Comparison of ENCODE assay signal across 20 mouse cellular contexts in the genomic region with DNA sequence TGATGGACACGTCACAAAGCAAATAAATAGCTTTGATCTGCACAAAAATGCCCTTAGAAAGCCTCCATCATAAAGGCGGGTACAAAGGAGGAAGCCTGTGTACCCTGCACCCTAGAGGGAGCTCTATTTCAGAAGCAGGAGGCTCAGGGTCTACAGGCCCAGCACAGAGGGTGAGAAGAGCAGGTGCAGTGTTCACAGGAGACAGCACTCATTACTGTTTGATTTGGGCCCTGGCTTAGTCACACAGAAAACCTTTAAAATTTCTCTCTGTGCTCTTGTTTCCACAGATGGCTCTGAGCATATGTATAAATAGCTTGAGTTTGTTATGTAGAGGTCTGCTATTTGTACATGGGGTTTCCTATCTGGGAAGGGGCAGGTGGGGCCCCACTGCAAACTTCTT.
DNase-seq lines count a peak whose midpoint lies in the region; ATAC-seq and TF ChIP-seq lines count a peak whose summit lies in the region.
"Had no signal": no experiment of that assay in that cellular context is flagged by ENCODE, and none has a peak within 500 bp of the region (broad histone marks: within the 10 kb centered on the region; RNA-seq: fewer than 3 reads in every experiment).

No protein-coding gene starts in this region.

- no peaks in the 10 kb centered on the region for H3K9me3 ChIP-seq in forebrain, postnatal 0 days (ENCODE audit: low read length)
- no peaks in the 10 kb centered on the region for H3K9me3 ChIP-seq in forebrain, embryonic 13.5 days (replicated peaks)
- H3K9me3 ChIP-seq in midbrain, postnatal 0 days (ENCODE audit: low read length) = no peaks in the 10 kb centered on the region
- no peaks in the 10 kb centered on the region for H3K9me3 ChIP-seq in midbrain, embryonic 16.5 days (replicated peaks; ENCODE audit: control insufficient read depth, low read length, poor library complexity, severe bottlenecking)
- H3K9me3 ChIP-seq: embryonic facial prominence, embryonic 15.5 days; G1E; hindbrain, embryonic 15.5 days; lung, embryonic 15.5 days; megakaryocyte, embryonic 14.5 days had no signal

- H3K4me2 ChIP-seq in forebrain, postnatal 0 days (ENCODE audit: low read depth) = no peak overlapping the region
- no peak overlapping the region for H3K4me2 ChIP-seq in forebrain, embryonic 13.5 days
- no peak overlapping the region for H3K4me2 ChIP-seq in midbrain, postnatal 0 days (ENCODE audit: low read depth, low read length, poor library complexity, severe bottlenecking)
- no peak overlapping the region for H3K4me2 ChIP-seq in midbrain, embryonic 16.5 days (ENCODE audit: low read length)
- H3K4me2 ChIP-seq: embryonic facial prominence, embryonic 15.5 days; hindbrain, embryonic 15.5 days; lung, embryonic 15.5 days had no signal

- no peaks in the 10 kb centered on the region for H3K27me3 ChIP-seq in forebrain, postnatal 0 days (ENCODE audit: insufficient read depth, low read length)
- H3K27me3 ChIP-seq in forebrain, embryonic 13.5 days = peaks cover 3% of the 10 kb centered on the region; the same call in 1 of the 2 replicates
- no peaks in the 10 kb centered on the region for H3K27me3 ChIP-seq in midbrain, postnatal 0 days (ENCODE audit: insufficient read depth, low read length)
- no peaks in the 10 kb centered on the region for H3K27me3 ChIP-seq in midbrain, embryonic 16.5 days (ENCODE audit: control insufficient read depth, insufficient read depth, low read depth, low read length)
- H3K27me3 ChIP-seq: embryonic facial prominence, embryonic 15.5 days; hindbrain, embryonic 15.5 days; lung, embryonic 15.5 days; Patski had no signal

- H3K4me1 ChIP-seq in forebrain, postnatal 0 days (ENCODE audit: insufficient read depth) = peaks cover 10% of the 10 kb centered on the region
- peaks cover 15% of the 10 kb centered on the region for H3K4me1 ChIP-seq in forebrain, embryonic 13.5 days
- 0 out of 2 replicates have a peak, but pooled peaks cover 8% of the 10 kb centered on the region for H3K4me1 ChIP-seq in midbrain, postnatal 0 days (ENCODE audit: insufficient read depth, low read length)
- peaks cover 10% of the 10 kb centered on the region for H3K4me1 ChIP-seq in midbrain, embryonic 16.5 days (ENCODE audit: control insufficient read depth, insufficient read depth, low read length)
- H3K4me1 ChIP-seq: lung, embryonic 15.5 days; megakaryocyte, embryonic 14.5 days had no signal

- WGBS in forebrain, postnatal 0 days = 60% methylated on average over 2 of the region's 2 CpGs
- WGBS in forebrain, embryonic 13.5 days = 47% methylated on average over 2 of the region's 2 CpGs
- WGBS in midbrain, postnatal 0 days = 56% methylated on average over 2 of the region's 2 CpGs
- WGBS in midbrain, embryonic 16.5 days = 48% methylated on average over 2 of the region's 2 CpGs

- no peak for DNase-seq in forebrain, postnatal 0 days
- no peak for DNase-seq in midbrain, postnatal 0 days (ENCODE audit: low spot score)
- DNase-seq in thymus, postnatal 0 days (ENCODE audit: low spot score) = peak; percentile 70
- DNase-seq in kidney, adult 8-10 months = no peak
- no peak for DNase-seq in c-Kit-positive CD71-positive TER-119-positive erythroid progenitor cells, embryonic 14.5 days (ENCODE audit: low spot score)
- DNase-seq: adrenal gland, postnatal 36 days; cerebellum, adult 9-10 months; kidney, adult 2 months; kidney, postnatal 14 days; lung, postnatal 36 days had no signal

- no peaks in the 10 kb centered on the region for H3K36me3 ChIP-seq in forebrain, postnatal 0 days (ENCODE audit: insufficient read depth)
- H3K36me3 ChIP-seq in forebrain, embryonic 13.5 days (ENCODE audit: poor library complexity, severe bottlenecking) = no peaks in the 10 kb centered on the region
- no peaks in the 10 kb centered on the region for H3K36me3 ChIP-seq in midbrain, postnatal 0 days (ENCODE audit: insufficient read depth, low read length)
- H3K36me3 ChIP-seq in midbrain, embryonic 16.5 days (ENCODE audit: control insufficient read depth, insufficient read depth, low read length) = no peaks in the 10 kb centered on the region
- H3K36me3 ChIP-seq: embryonic facial prominence, embryonic 15.5 days; G1E; hindbrain, embryonic 15.5 days; lung, embryonic 15.5 days had no signal

- no peak overlapping the region for H3K27ac ChIP-seq in forebrain, postnatal 0 days (ENCODE audit: low read depth, low read length)
- no peak overlapping the region; the same call in 1 of the 2 replicates for H3K27ac ChIP-seq in forebrain, embryonic 13.5 days
- no peak overlapping the region for H3K27ac ChIP-seq in midbrain, postnatal 0 days (ENCODE audit: low read depth, low read length)
- H3K27ac ChIP-seq in midbrain, embryonic 16.5 days (ENCODE audit: low read length) = no peak overlapping the region
- H3K27ac ChIP-seq: embryonic facial prominence, embryonic 15.5 days; hindbrain, embryonic 15.5 days; liver, embryonic 14.5 days; lung, embryonic 15.5 days had no signal

- TF ChIP-seq CTCF in forebrain, postnatal 0 days (IDR thresholded peaks at IDR 0.05; ENCODE audit: low read depth) = peak; percentile 19; the same call in 1 of the 2 replicates
- peak; percentile 5; the same call in 1 of the 2 replicates for TF ChIP-seq CTCF in midbrain, postnatal 0 days (IDR thresholded peaks at IDR 0.05)

- ATAC-seq in forebrain, postnatal 0 days = no peak
- no peak for ATAC-seq in forebrain, embryonic 13.5 days
- ATAC-seq in midbrain, postnatal 0 days (ENCODE audit: low FRiP score) = no peak
- ATAC-seq in midbrain, embryonic 16.5 days = no peak
- ATAC-seq in megakaryocyte-erythroid progenitor cell, adult 5-6 weeks (replicated peaks; ENCODE audit: low FRiP score, low TSS enrichment, poor library complexity, severe bottlenecking) = no peak
- ATAC-seq: Patski had no signal

- H3K9ac ChIP-seq in forebrain, postnatal 0 days = no peak overlapping the region
- no peak overlapping the region for H3K9ac ChIP-seq in forebrain, embryonic 13.5 days
- H3K9ac ChIP-seq in midbrain, postnatal 0 days (replicated peaks; ENCODE audit: low read length, poor library complexity, severe bottlenecking) = no peak overlapping the region
- no peak overlapping the region for H3K9ac ChIP-seq in midbrain, embryonic 16.5 days (ENCODE audit: low read depth, low read length)
- H3K9ac ChIP-seq: embryonic facial prominence, embryonic 15.5 days; hindbrain, embryonic 15.5 days; liver, embryonic 14.5 days; lung, embryonic 15.5 days had no signal

- H3K4me3 ChIP-seq in forebrain, postnatal 0 days (ENCODE audit: low read depth, low read length) = no peak overlapping the region
- H3K4me3 ChIP-seq in forebrain, embryonic 13.5 days = no peak overlapping the region
- no peak overlapping the region for H3K4me3 ChIP-seq in midbrain, postnatal 0 days (ENCODE audit: low read depth, low read length)
- H3K4me3 ChIP-seq in midbrain, embryonic 16.5 days (ENCODE audit: low read depth, low read length) = no peak overlapping the region
- H3K4me3 ChIP-seq: embryonic facial prominence, embryonic 15.5 days; hindbrain, embryonic 15.5 days; lung, embryonic 15.5 days; megakaryocyte, embryonic 14.5 days had no signal
